Mouse (Mus musculus): ENCODE results near the gene Gm15262. TPM values are rescaled to one million over a fixed set of nuclear protein-coding genes. Genes with fewer than 3 reads are reported as not detected.

Gm15262 gene
- not detected in 2 replicates for polyA plus RNA-seq (2015; fragmentation: Nextera tagmentation; extraction: Ambion mirVana)

DNA sequence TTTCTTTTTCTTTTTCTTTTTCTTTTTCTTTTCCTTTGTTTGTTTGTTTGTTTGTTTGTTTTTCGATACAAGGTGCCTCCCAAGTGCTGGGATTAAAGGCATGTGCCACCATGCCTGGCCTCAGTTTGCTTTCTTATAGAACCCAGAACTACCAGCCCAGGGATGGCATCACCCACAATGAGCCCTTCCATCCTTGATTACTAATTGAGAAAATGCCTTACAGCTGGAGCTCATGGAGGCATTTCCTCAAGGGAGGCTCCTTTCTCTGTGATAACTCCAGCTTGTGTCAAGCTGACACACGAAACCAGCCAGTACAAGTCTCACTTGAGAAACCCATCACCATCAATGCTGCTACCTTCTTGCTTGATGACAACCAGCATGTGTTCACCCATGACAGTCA, at the start of gene Gm15262:
TSS of gene Gm15262 (plus strand) at position 301 of the 400 bp plus-strand sequence.

Other genes starting within 250 kb of the Gm15262 start
- 0.87 and 1.0 TPM in 2 replicates for gene Scml2, start 170.3 kb upstream of the Gm15262 start, polyA plus RNA-seq (2015; fragmentation: Nextera tagmentation; extraction: Ambion mirVana)